ENCODE assay signal across 21 mouse cellular contexts in genomic region chr10:67951690-67952089, GRCm38 (mm10). TPM values are rescaled to one million over a fixed set of nuclear protein-coding genes. Genes with fewer than 3 reads are reported as not detected.
DNase-seq lines count a peak whose midpoint lies in the region; ATAC-seq and TF ChIP-seq lines count a peak whose summit lies in the region.
"Had no signal": no experiment of that assay in that cellular context is flagged by ENCODE, and none has a peak within 500 bp of the region (broad histone marks: within the 10 kb centered on the region; RNA-seq: fewer than 3 reads in every experiment).

No protein-coding gene starts in this region.

- no peaks in the 10 kb centered on the region for H3K9me3 ChIP-seq in lung, embryonic 15.5 days
- no peaks in the 10 kb centered on the region for H3K9me3 ChIP-seq in lung, postnatal 0 days (ENCODE audit: low read length)
- H3K9me3 ChIP-seq: embryonic facial prominence, embryonic 13.5 days; embryonic facial prominence, embryonic 15.5 days; forebrain, embryonic 10.5 days; forebrain, embryonic 12.5 days had no signal

- ATAC-seq in lung, embryonic 15.5 days (ENCODE audit: borderline replicate concordance, extremely low read depth, low FRiP score, low TSS enrichment): no peak
- peak; percentile 55 for ATAC-seq in lung, postnatal 0 days
- ATAC-seq: forebrain, embryonic 14.5 days; forebrain, embryonic 16.5 days had no signal

- H3K36me3 ChIP-seq in lung, embryonic 15.5 days: no peaks in the 10 kb centered on the region
- H3K36me3 ChIP-seq in lung, postnatal 0 days (ENCODE audit: insufficient read depth, low read length): no peaks in the 10 kb centered on the region
- H3K36me3 ChIP-seq: embryonic facial prominence, embryonic 13.5 days; embryonic facial prominence, embryonic 15.5 days; forebrain, embryonic 10.5 days; forebrain, embryonic 12.5 days had no signal

- H3K27me3 ChIP-seq in lung, embryonic 15.5 days: no peaks in the 10 kb centered on the region
- no peaks in the 10 kb centered on the region for H3K27me3 ChIP-seq in lung, postnatal 0 days (replicated peaks; ENCODE audit: insufficient read depth, low read length)
- H3K27me3 ChIP-seq: embryonic facial prominence, embryonic 13.5 days; embryonic facial prominence, embryonic 15.5 days; forebrain, embryonic 12.5 days had no signal

- DNase-seq in lung, postnatal 36 days: no peak
- peak; percentile 74 for DNase-seq in lung, postnatal 0 days (ENCODE audit: low spot score)
- DNase-seq in lung, adult 18-20 months: no peak
- DNase-seq: adrenal gland, adult 2 months; adrenal gland, postnatal 10 days; adrenal gland, postnatal 25 days; cerebellum, adult 11 months; cerebellum, adult 18-20 months; cerebellum, adult 8-10 months; cerebellum, adult 9-11 months; cerebellum, postnatal 14 days; cerebellum, postnatal 36 days; embryo, embryonic 11 days had no signal

- H3K4me1 ChIP-seq in lung, embryonic 15.5 days: no peaks in the 10 kb centered on the region
- H3K4me1 ChIP-seq in lung, postnatal 0 days (ENCODE audit: insufficient read depth, low read depth, low read length): no peaks in the 10 kb centered on the region
- H3K4me1 ChIP-seq: embryonic facial prominence, embryonic 13.5 days; embryonic facial prominence, embryonic 15.5 days; forebrain, embryonic 10.5 days; forebrain, embryonic 12.5 days had no signal

- TF ChIP-seq CTCF in lung, postnatal 0 days (IDR thresholded peaks at IDR 0.05): no peak

- WGBS in lung, embryonic 15.5 days: 48% methylated on average over 4 of the region's 4 CpGs
- 40% methylated on average over 4 of the region's 4 CpGs for WGBS in lung, postnatal 0 days

- H3K4me3 ChIP-seq in lung, embryonic 15.5 days: no peak overlapping the region
- no peak overlapping the region for H3K4me3 ChIP-seq in lung, postnatal 0 days (ENCODE audit: low read depth, low read length)
- H3K4me3 ChIP-seq: embryonic facial prominence, embryonic 13.5 days; embryonic facial prominence, embryonic 15.5 days; erythroblast, embryonic 14.5 days; forebrain, embryonic 10.5 days; forebrain, embryonic 12.5 days had no signal

- no peak overlapping the region for H3K4me2 ChIP-seq in lung, embryonic 15.5 days
- no peak overlapping the region for H3K4me2 ChIP-seq in lung, postnatal 0 days (replicated peaks; ENCODE audit: low read depth, low read length)
- H3K4me2 ChIP-seq: embryonic facial prominence, embryonic 13.5 days; embryonic facial prominence, embryonic 15.5 days; forebrain, embryonic 12.5 days had no signal

- peak overlapping the region; percentile 65; the same call in 1 of the 2 replicates for H3K27ac ChIP-seq in lung, embryonic 15.5 days
- 0 out of 2 replicates have a peak overlapping the region, but pooled peaks have one; percentile 58 for H3K27ac ChIP-seq in lung, postnatal 0 days (ENCODE audit: low read length)
- H3K27ac ChIP-seq: embryonic facial prominence, embryonic 13.5 days; embryonic facial prominence, embryonic 15.5 days; forebrain, embryonic 10.5 days; forebrain, embryonic 12.5 days had no signal

- H3K9ac ChIP-seq in lung, embryonic 15.5 days: no peak overlapping the region
- no peak overlapping the region for H3K9ac ChIP-seq in lung, postnatal 0 days (replicated peaks; ENCODE audit: low read depth)
- H3K9ac ChIP-seq: embryonic facial prominence, embryonic 13.5 days; embryonic facial prominence, embryonic 15.5 days; forebrain, embryonic 12.5 days had no signal

- TF ChIP-seq EP300 in lung, postnatal 0 days (IDR thresholded peaks at IDR 0.05): peak; percentile 94

RNA-seq across cellular contexts. Expression of gene Rtkn2, which starts 27.7 kb away (rescaled TPM):
- polyA plus RNA-seq in lung, embryonic 15.5 days (2015; fragmentation: Nextera tagmentation; extraction: Ambion mirVana): 15.1 and 16.1 TPM in 2 replicates
- polyA plus RNA-seq in lung, postnatal 0 days (2015; fragmentation: Nextera tagmentation; extraction: Ambion mirVana): 171 and 207 TPM in 2 replicates
- polyA plus RNA-seq: adrenal gland, adult 2 months; erythroblast, embryonic 14.5 days had no signal

RNA-seq across cellular contexts. Expression of gene Zfp365, which starts 39.2 kb away (rescaled TPM):
- 1.3 and 1.6 TPM in 2 replicates for polyA plus RNA-seq in lung, embryonic 15.5 days (2015; fragmentation: Nextera tagmentation; extraction: Ambion mirVana)
- 2.5 and 2.6 TPM in 2 replicates for polyA plus RNA-seq in lung, postnatal 0 days (2015; fragmentation: Nextera tagmentation; extraction: Ambion mirVana)
- polyA plus RNA-seq: erythroblast, embryonic 14.5 days had no signal

Comparison
In these comparisons a context has a peak if more than half of its experiments do, and no peak if none do; other contexts are left out.
1. RNA of gene Rtkn2, which starts 27.7 kb away (polyA plus RNA-seq): 171 to 207 TPM in lung, postnatal 0 days; 15.1 to 16.1 TPM in lung, embryonic 15.5 days; every median in the first group is over 10 times any median in the second.